Mouse (Mus musculus) testis, adult 10 weeks (tissue): ENCODE results near the gene Trim12a. TPM values are rescaled to one million over a fixed set of nuclear protein-coding genes. Genes with fewer than 3 reads are reported as not detected.

Experiments used
- polyA plus RNA-seq: library from polyadenylated mRNA; stranded (reverse); fragments of 350-450 nt; fragmentation: Illumina TruSeq; extraction: RNeasy Lipid Tissue Mini Kit (QIAGEN cat#74804); gene quantifications from one replicate; pipeline ENCODE4 v1.2.3, GENCODE M21; 2014; ENCODE audit warnings: low read depth, low replicate concordance

Trim12a gene
- 5.9 TPM for polyA plus RNA-seq

GRCm38 (mm10) chr7:104315369-104316080 is at the start of gene Trim12a:
Gene Trim12a (minus strand): TSS chr7:104315466.

GRCm38 (mm10) chr7:104352717-104353599 is 37.7 kb upstream of the Trim12a start, which contains the start of gene Trim12c:
Gene Trim12c (minus strand): TSS chr7:104353362.

GRCm38 (mm10) chr7:104329171-104329570 is 13.9 kb upstream of the Trim12a start, which contains the start of gene Trim34b:
Gene Trim34b (plus strand): TSS chr7:104329471.

GRCm38 (mm10) chr7:104287576-104288443 is 27.5 kb downstream of the Trim12a start, which contains the start of gene Trim5:
Gene Trim5 (minus strand): TSS chr7:104288094.

Other genes starting within 250 kb of the Trim12a start
- not detected for gene Olfr644, start 243.6 kb downstream of the Trim12a start, polyA plus RNA-seq
- gene Olfr645, start 230.0 kb downstream of the Trim12a start, polyA plus RNA-seq = 0.07 TPM
- gene Olfr646, start 210.6 kb downstream of the Trim12a start, polyA plus RNA-seq = not detected
- 11.9 TPM for gene Ubqln5, start 185.6 kb downstream of the Trim12a start, polyA plus RNA-seq
- 0.60 TPM for gene Olfr643, start 178.1 kb downstream of the Trim12a start, polyA plus RNA-seq
- gene Ubqln3, start 172.2 kb downstream of the Trim12a start, polyA plus RNA-seq = 409 TPM
- 353 TPM for gene Ubqlnl, start 164.9 kb downstream of the Trim12a start, polyA plus RNA-seq
- not detected for gene Olfm5, start 150.6 kb downstream of the Trim12a start, polyA plus RNA-seq
- gene Olfr648, start 132.1 kb downstream of the Trim12a start, polyA plus RNA-seq = 0.17 TPM
- gene Olfr649, start 119.5 kb downstream of the Trim12a start, polyA plus RNA-seq = not detected
- 4.9 TPM for gene Trim6, start 96.7 kb downstream of the Trim12a start, polyA plus RNA-seq
- 2.3 TPM for gene Trim34a, start 71.0 kb downstream of the Trim12a start, polyA plus RNA-seq
- gene Trim5, start 27.4 kb downstream of the Trim12a start, polyA plus RNA-seq = 0.57 TPM
- 0.24 TPM for gene Trim34b, start 14.0 kb upstream of the Trim12a start, polyA plus RNA-seq
- 3.5 TPM for gene Trim12c, start 37.9 kb upstream of the Trim12a start, polyA plus RNA-seq
- gene Trim30b, start 54.4 kb upstream of the Trim12a start, polyA plus RNA-seq = 0.29 TPM
- gene Trim30c, start 85.4 kb upstream of the Trim12a start, polyA plus RNA-seq = not detected
- gene Trim30a, start 149.7 kb upstream of the Trim12a start, polyA plus RNA-seq = 2.4 TPM
- gene Trim30d, start 192.4 kb upstream of the Trim12a start, polyA plus RNA-seq = 4.0 TPM
- not detected for gene Olfr651, start 234.7 kb upstream of the Trim12a start, polyA plus RNA-seq
- 0.20 TPM for gene Olfr652, start 245.4 kb upstream of the Trim12a start, polyA plus RNA-seq